Mouse (Mus musculus): Measurements from ENCODE around the gene Gm20911.
"Not testable (repeated sequence)": the region's sequence is repeated elsewhere in the genome, so short reads cannot be mapped to it uniquely, and the experiment has no call there.

Gene Gm20911

GRCm38 (mm10) chrY:81457707-81458106 lies at the start of gene Gm20911:
Gm20911 (plus strand) TSS chrY:81458007.
- not testable (repeated sequence) for DNase-seq (ENCODE audit: low read depth, low spot score)
